Mouse (Mus musculus): ENCODE results near the gene Rps6. TPM values are rescaled to one million over a fixed set of nuclear protein-coding genes. Genes with fewer than 3 reads are reported as not detected.

Gene Rps6
- polyA plus RNA-seq, 1 experiment = 826 TPM

- Histone ChIP-seq H3K27me3 (ENCODE audit: control insufficient read depth, insufficient read depth, low read length) (no peaks in the 10 kb centered on the region), H3K27ac (ENCODE audit: control insufficient read depth, insufficient read depth, low read length) (no peak overlapping the region), H3K4me1 (replicated peaks; ENCODE audit: control insufficient read depth, insufficient read depth, low read length) (no peaks in the 10 kb centered on the region), H3K4me3 (ENCODE audit: control insufficient read depth, insufficient read depth, low read length) (no peak overlapping the region), H3K36me3 (ENCODE audit: control insufficient read depth, insufficient read depth, low read length) (peaks cover 46% of the 10 kb centered on the region)
- 94% methylated on average over 2 of the region's 2 CpGs for WGBS
- no peak for TF ChIP-seq CTCF (IDR thresholded peaks at IDR 0.05; ENCODE audit: borderline replicate concordance, control insufficient read depth, extremely low read depth, insufficient read depth, low read length, poor library complexity)
- TF ChIP-seq POLR2A (IDR thresholded peaks at IDR 0.05; ENCODE audit: control insufficient read depth, extremely low read depth, insufficient read depth, low read length, poor library complexity) = no peak
- DNase-seq = no peak
Measured at GRCm38 (mm10) chr4:86831896-86832295, 25.3 kb downstream of the Rps6 start.

- no peak overlapping the region for H3K27ac ChIP-seq (ENCODE audit: control insufficient read depth, insufficient read depth, low read length)
- WGBS = 97% methylated on average over 7 of the region's 7 CpGs
- H3K27me3 ChIP-seq (ENCODE audit: control insufficient read depth, insufficient read depth, low read length) = no peaks in the 10 kb centered on the region
- DNase-seq = no peak
- H3K4me1 ChIP-seq (replicated peaks; ENCODE audit: control insufficient read depth, insufficient read depth, low read length) = no peaks in the 10 kb centered on the region
- no peak overlapping the region for H3K4me3 ChIP-seq (ENCODE audit: control insufficient read depth, insufficient read depth, low read length)
- TF ChIP-seq CTCF (IDR thresholded peaks at IDR 0.05; ENCODE audit: borderline replicate concordance, control insufficient read depth, extremely low read depth, insufficient read depth, low read length, poor library complexity) = no peak
- no peak for TF ChIP-seq POLR2A (IDR thresholded peaks at IDR 0.05; ENCODE audit: control insufficient read depth, extremely low read depth, insufficient read depth, low read length, poor library complexity)
- peaks cover 67% of the 10 kb centered on the region for H3K36me3 ChIP-seq (ENCODE audit: control insufficient read depth, insufficient read depth, low read length)
Measured at GRCm38 (mm10) chr4:86825143-86825542, 32.1 kb downstream of the Rps6 start.

DNA sequence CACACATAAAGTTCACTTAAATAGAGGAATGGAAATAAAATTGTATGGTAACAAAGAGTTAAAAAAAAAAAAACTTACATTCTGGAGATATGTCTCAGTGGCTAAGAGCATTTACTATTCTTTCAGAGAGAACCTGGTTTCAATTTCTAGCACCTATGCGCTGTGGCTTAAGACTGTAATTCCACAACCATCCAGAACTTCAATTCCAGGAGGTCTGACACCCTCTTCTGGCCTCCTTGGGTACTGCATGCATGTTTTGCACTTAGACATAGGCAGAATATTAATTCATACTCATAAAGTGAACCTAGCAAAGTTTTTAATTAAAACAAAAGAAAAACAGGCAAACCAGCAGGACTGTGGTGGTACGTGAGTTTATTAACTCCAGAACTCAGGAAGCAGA lies 34.0 kb downstream of the Rps6 start:
- H3K36me3 ChIP-seq (ENCODE audit: control insufficient read depth, insufficient read depth, low read length) = peaks cover 54% of the 10 kb centered on the region
- no peaks in the 10 kb centered on the region for H3K4me1 ChIP-seq (replicated peaks; ENCODE audit: control insufficient read depth, insufficient read depth, low read length)
- no peak overlapping the region for H3K27ac ChIP-seq (ENCODE audit: control insufficient read depth, insufficient read depth, low read length)
- no peaks in the 10 kb centered on the region for H3K27me3 ChIP-seq (ENCODE audit: control insufficient read depth, insufficient read depth, low read length)
- no peak for TF ChIP-seq CTCF (IDR thresholded peaks at IDR 0.05; ENCODE audit: borderline replicate concordance, control insufficient read depth, extremely low read depth, insufficient read depth, low read length, poor library complexity)
- TF ChIP-seq POLR2A (IDR thresholded peaks at IDR 0.05; ENCODE audit: control insufficient read depth, extremely low read depth, insufficient read depth, low read length, poor library complexity) = no peak
- DNase-seq = peak; percentile 47
- 92% methylated on average over 2 of the region's 2 CpGs for WGBS
- H3K4me3 ChIP-seq (ENCODE audit: control insufficient read depth, insufficient read depth, low read length) = no peak overlapping the region

- no peak for DNase-seq
- H3K27ac ChIP-seq (ENCODE audit: control insufficient read depth, insufficient read depth, low read length) = no peak overlapping the region
- no peak overlapping the region for H3K4me3 ChIP-seq (ENCODE audit: control insufficient read depth, insufficient read depth, low read length)
- WGBS = 98% methylated on average over 3 of the region's 3 CpGs
- TF ChIP-seq POLR2A (IDR thresholded peaks at IDR 0.05; ENCODE audit: control insufficient read depth, extremely low read depth, insufficient read depth, low read length, poor library complexity) (no peak), CTCF (IDR thresholded peaks at IDR 0.05; ENCODE audit: borderline replicate concordance, control insufficient read depth, extremely low read depth, insufficient read depth, low read length, poor library complexity) (no peak)
- H3K27me3 ChIP-seq (ENCODE audit: control insufficient read depth, insufficient read depth, low read length) = no peaks in the 10 kb centered on the region
- no peaks in the 10 kb centered on the region for H3K4me1 ChIP-seq (replicated peaks; ENCODE audit: control insufficient read depth, insufficient read depth, low read length)
- peaks cover 26% of the 10 kb centered on the region for H3K36me3 ChIP-seq (ENCODE audit: control insufficient read depth, insufficient read depth, low read length)
Measured at GRCm38 (mm10) chr4:86814850-86815249, 42.4 kb downstream of the Rps6 start.

GRCm38 (mm10) chr4:86810604-86811003 lies 46.6 kb downstream of the Rps6 start:
- Histone ChIP-seq H3K27ac (ENCODE audit: control insufficient read depth, insufficient read depth, low read length) (no peak overlapping the region), H3K4me3 (ENCODE audit: control insufficient read depth, insufficient read depth, low read length) (no peak overlapping the region), H3K4me1 (replicated peaks; ENCODE audit: control insufficient read depth, insufficient read depth, low read length) (no peaks in the 10 kb centered on the region), H3K27me3 (ENCODE audit: control insufficient read depth, insufficient read depth, low read length) (no peaks in the 10 kb centered on the region), H3K36me3 (ENCODE audit: control insufficient read depth, insufficient read depth, low read length) (peaks cover 40% of the 10 kb centered on the region)
- no peak for TF ChIP-seq CTCF (IDR thresholded peaks at IDR 0.05; ENCODE audit: borderline replicate concordance, control insufficient read depth, extremely low read depth, insufficient read depth, low read length, poor library complexity)
- no peak for TF ChIP-seq POLR2A (IDR thresholded peaks at IDR 0.05; ENCODE audit: control insufficient read depth, extremely low read depth, insufficient read depth, low read length, poor library complexity)
- DNase-seq = no peak
- WGBS = 85% methylated on average over 2 of the region's 2 CpGs

Other genes with a start within 250 kb of the Rps6 start
- gene Haus6, start 245.4 kb downstream of the Rps6 start, polyA plus RNA-seq (2012; rRNA removed) = 21.7 and 38.2 TPM in 2 replicates
- 105 and 107 TPM in 2 replicates for gene Plin2, start 187.4 kb downstream of the Rps6 start, polyA plus RNA-seq (2012; rRNA removed)
- gene Dennd4c, start 108.9 kb downstream of the Rps6 start, polyA plus RNA-seq (2012; rRNA removed) = 10.7 and 13.3 TPM in 2 replicates
- 4.5 and 6.2 TPM in 2 replicates for gene Acer2, start 17.0 kb upstream of the Rps6 start, polyA plus RNA-seq (2012; rRNA removed)

All from thymus, adult 2 months (tissue).